Mouse (Mus musculus): ENCODE data around the gene Foxn3. TPM values are rescaled to one million over a fixed set of nuclear protein-coding genes. Genes with fewer than 3 reads are reported as not detected.

The Foxn3 gene
- polyA plus RNA-seq, 1 experiment from 2014 or later = 54.0 TPM

DNA sequence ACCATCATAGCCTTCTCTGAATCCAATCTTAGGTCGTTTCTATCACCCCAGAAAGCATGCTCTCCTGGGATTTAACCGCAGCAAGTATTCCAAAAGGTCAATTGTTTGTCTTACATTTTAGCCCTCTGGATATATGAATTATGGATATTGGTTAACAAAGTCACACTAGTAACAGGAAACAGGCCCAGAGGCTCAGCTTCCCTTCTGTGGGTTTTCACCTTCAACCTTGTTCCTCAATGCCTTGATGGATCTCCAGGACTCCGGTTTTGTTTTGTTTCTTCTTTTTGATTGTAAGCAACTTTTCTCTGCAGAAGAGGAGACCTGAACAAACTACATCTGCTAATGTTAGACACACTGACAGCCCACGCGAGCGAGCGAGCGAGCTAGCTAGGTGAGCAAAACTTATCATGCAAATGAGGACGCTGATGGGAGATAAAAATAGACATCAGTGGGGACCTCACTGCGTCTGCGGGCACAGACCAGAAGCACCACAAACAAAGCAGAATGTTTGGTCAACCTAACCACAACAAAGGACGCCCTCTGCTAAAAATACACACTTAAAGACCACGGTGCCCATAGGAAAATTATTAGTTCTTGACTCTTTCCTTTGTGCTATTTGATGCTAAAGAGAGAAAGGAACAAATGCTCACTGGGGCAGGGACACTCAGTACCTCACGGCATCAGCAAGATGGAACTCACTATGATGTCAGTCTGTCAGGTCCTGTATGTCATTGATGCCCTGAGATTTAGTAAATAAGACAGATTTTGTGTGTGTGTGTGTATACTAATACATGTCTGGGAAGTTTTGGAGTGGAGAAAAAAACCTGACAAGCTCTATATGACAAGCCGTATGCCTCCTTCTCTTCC, 18.9 kb downstream of the Foxn3 start:
- TF ChIP-seq CTCF (IDR thresholded peaks at IDR 0.05; ENCODE audit: low read depth) = no peak
- no peak overlapping the region for H3K4me2 ChIP-seq (ENCODE audit: low read length)
- no peaks in the 10 kb centered on the region for H3K27me3 ChIP-seq (ENCODE audit: insufficient read depth, low read length)
- no peak overlapping the region for H3K4me3 ChIP-seq (replicated peaks; ENCODE audit: low read depth, low read length)
- WGBS = 77% methylated on average over 15 of the region's 15 CpGs
- no peaks in the 10 kb centered on the region for H3K9me3 ChIP-seq (replicated peaks; ENCODE audit: low read length)
- DNase-seq (ENCODE audit: low spot score) (no peak), ATAC-seq (replicated peaks; ENCODE audit: low FRiP score, low read depth) (no peak)
- H3K27ac ChIP-seq = no peak overlapping the region
- no peaks in the 10 kb centered on the region for H3K4me1 ChIP-seq (replicated peaks; ENCODE audit: insufficient read depth, low read length)
- no peak overlapping the region for H3K9ac ChIP-seq (ENCODE audit: low read depth, low read length)
- H3K36me3 ChIP-seq (ENCODE audit: insufficient read depth, low read length) = no peaks in the 10 kb centered on the region

DNA sequence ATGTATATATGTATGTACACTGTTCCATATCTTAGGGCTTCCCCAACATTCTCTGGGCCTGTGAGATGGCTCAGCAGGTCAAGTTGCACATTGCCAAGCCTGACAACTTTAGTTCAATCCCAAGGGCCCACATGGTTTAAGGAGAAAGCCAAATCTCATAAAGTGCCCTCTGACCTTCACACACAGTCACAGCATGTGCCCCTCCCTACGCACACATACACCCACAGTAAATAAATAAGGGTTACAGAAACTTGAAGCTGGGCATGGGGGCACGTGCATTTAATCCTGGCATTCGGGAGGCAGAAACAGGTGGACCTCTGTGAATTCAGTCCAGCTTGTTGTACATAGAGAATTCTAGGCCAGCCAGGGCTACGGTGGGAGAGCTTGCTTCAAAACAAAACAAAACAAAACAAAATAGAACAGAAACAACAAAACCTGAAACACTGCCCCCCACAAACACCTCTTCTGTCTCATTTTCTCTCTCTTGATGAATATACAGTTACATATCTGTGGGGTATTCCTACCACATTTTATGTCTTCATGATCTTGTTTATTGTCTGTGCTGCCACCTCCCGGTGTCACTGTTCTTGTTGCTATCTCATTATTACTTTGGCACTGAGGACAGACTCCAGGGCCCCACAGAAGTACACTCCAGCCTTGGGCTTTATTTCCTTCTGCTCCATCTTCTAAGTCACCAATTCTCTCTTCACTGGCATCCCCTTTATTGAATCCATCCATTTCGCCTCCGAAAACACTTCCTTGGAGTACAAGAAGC, 19.8 kb downstream of the Foxn3 start:
- 88% methylated on average over 7 of the region's 7 CpGs for WGBS
- Histone ChIP-seq H3K4me1 (replicated peaks; ENCODE audit: insufficient read depth, low read length) (no peaks in the 10 kb centered on the region), H3K4me2 (ENCODE audit: low read length) (no peak overlapping the region), H3K36me3 (ENCODE audit: insufficient read depth, low read length) (no peaks in the 10 kb centered on the region), H3K9ac (ENCODE audit: low read depth, low read length) (no peak overlapping the region), H3K9me3 (replicated peaks; ENCODE audit: low read length) (no peaks in the 10 kb centered on the region), H3K27ac (no peak overlapping the region), H3K27me3 (ENCODE audit: insufficient read depth, low read length) (no peaks in the 10 kb centered on the region), H3K4me3 (replicated peaks; ENCODE audit: low read depth, low read length) (no peak overlapping the region)
- no peak for TF ChIP-seq CTCF (IDR thresholded peaks at IDR 0.05; ENCODE audit: low read depth)
- no peak for ATAC-seq (replicated peaks; ENCODE audit: low FRiP score, low read depth)
- no peak for DNase-seq (ENCODE audit: low spot score)

DNA sequence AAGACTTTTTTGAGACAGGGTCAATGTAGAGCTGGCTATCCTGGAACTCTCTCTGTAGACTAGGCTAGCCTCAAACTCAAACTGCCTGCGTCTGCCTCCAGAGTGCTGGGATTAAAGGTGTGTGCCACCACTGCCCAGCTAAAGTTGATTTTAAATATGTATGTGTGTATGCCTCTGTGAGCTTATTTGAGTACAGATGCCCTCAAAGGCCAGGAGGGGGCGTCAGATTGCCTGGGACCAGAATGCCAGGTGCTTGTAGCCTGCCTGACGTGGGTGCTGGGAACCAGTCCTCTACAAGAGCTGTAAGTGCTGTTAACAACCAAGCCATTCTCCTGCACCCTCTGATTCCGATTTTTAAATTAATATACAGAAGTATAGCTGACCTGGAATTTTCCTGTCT, 23.2 kb downstream of the Foxn3 start:
- Histone ChIP-seq H3K4me1 (replicated peaks; ENCODE audit: insufficient read depth, low read length) (no peaks in the 10 kb centered on the region), H3K27me3 (ENCODE audit: insufficient read depth, low read length) (no peaks in the 10 kb centered on the region), H3K27ac (no peak overlapping the region), H3K4me2 (ENCODE audit: low read length) (no peak overlapping the region), H3K4me3 (replicated peaks; ENCODE audit: low read depth, low read length) (no peak overlapping the region), H3K9me3 (replicated peaks; ENCODE audit: low read length) (no peaks in the 10 kb centered on the region), H3K36me3 (ENCODE audit: insufficient read depth, low read length) (no peaks in the 10 kb centered on the region), H3K9ac (ENCODE audit: low read depth, low read length) (no peak overlapping the region)
- no peak for TF ChIP-seq CTCF (IDR thresholded peaks at IDR 0.05; ENCODE audit: low read depth)
- WGBS = 92% methylated on average over 4 of the region's 4 CpGs
- DNase-seq (ENCODE audit: low spot score) (no peak), ATAC-seq (replicated peaks; ENCODE audit: low FRiP score, low read depth) (no peak)

DNA sequence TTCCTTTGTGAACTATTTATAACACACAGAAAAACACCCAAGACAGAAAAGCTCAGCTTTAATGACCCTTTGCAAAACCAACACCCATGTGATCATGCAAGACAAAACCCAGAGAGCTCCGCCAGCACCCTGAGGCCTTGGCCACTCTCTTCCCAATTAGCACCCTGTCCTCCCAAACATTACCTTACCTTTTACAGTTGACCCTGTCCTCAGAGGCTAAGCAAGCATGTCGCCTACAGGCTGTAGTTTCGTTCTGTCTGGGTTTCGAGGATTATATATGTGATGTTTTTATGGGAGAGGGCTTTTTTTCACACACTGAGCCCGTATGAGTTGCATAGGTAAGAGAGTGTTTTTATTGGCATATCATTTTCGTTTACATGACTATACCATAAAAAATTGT, 26.1 kb downstream of the Foxn3 start:
- Histone ChIP-seq H3K27me3 (ENCODE audit: insufficient read depth, low read length) (no peaks in the 10 kb centered on the region), H3K36me3 (ENCODE audit: insufficient read depth, low read length) (no peaks in the 10 kb centered on the region), H3K9me3 (replicated peaks; ENCODE audit: low read length) (no peaks in the 10 kb centered on the region), H3K27ac (no peak overlapping the region), H3K4me2 (ENCODE audit: low read length) (no peak overlapping the region), H3K9ac (ENCODE audit: low read depth, low read length) (no peak overlapping the region), H3K4me1 (replicated peaks; ENCODE audit: insufficient read depth, low read length) (no peaks in the 10 kb centered on the region), H3K4me3 (replicated peaks; ENCODE audit: low read depth, low read length) (no peak overlapping the region)
- ATAC-seq (replicated peaks; ENCODE audit: low FRiP score, low read depth) = no peak
- DNase-seq (ENCODE audit: low spot score) = no peak
- TF ChIP-seq CTCF (IDR thresholded peaks at IDR 0.05; ENCODE audit: low read depth) = no peak
- 41% methylated on average over 6 of the region's 6 CpGs for WGBS

GRCm38 (mm10) chr12:99536426-99536825, 27.0 kb downstream of the Foxn3 start:
- no peak overlapping the region for H3K4me3 ChIP-seq (replicated peaks; ENCODE audit: low read depth, low read length)
- no peaks in the 10 kb centered on the region for H3K36me3 ChIP-seq (ENCODE audit: insufficient read depth, low read length)
- H3K27me3 ChIP-seq (ENCODE audit: insufficient read depth, low read length) = no peaks in the 10 kb centered on the region
- 94% methylated on average over 5 of the region's 5 CpGs for WGBS
- no peaks in the 10 kb centered on the region for H3K4me1 ChIP-seq (replicated peaks; ENCODE audit: insufficient read depth, low read length)
- ATAC-seq (replicated peaks; ENCODE audit: low FRiP score, low read depth) (no peak), DNase-seq (ENCODE audit: low spot score) (no peak)
- TF ChIP-seq CTCF (IDR thresholded peaks at IDR 0.05; ENCODE audit: low read depth) = no peak
- no peak overlapping the region for H3K4me2 ChIP-seq (ENCODE audit: low read length)
- H3K9me3 ChIP-seq (replicated peaks; ENCODE audit: low read length) = no peaks in the 10 kb centered on the region
- no peak overlapping the region for H3K9ac ChIP-seq (ENCODE audit: low read depth, low read length)
- H3K27ac ChIP-seq = no peak overlapping the region

- Histone ChIP-seq H3K4me1 (replicated peaks; ENCODE audit: insufficient read depth, low read length) (peaks cover 7% of the 10 kb centered on the region; the same call in 1 of the 2 replicates), H3K4me3 (replicated peaks; ENCODE audit: low read depth, low read length) (no peak overlapping the region), H3K27ac (no peak overlapping the region), H3K9me3 (replicated peaks; ENCODE audit: low read length) (no peaks in the 10 kb centered on the region), H3K9ac (ENCODE audit: low read depth, low read length) (no peak overlapping the region), H3K4me2 (ENCODE audit: low read length) (no peak overlapping the region), H3K36me3 (ENCODE audit: insufficient read depth, low read length) (no peaks in the 10 kb centered on the region), H3K27me3 (ENCODE audit: insufficient read depth, low read length) (no peaks in the 10 kb centered on the region)
- TF ChIP-seq CTCF (IDR thresholded peaks at IDR 0.05; ENCODE audit: low read depth) = no peak
- DNase-seq (ENCODE audit: low spot score) (no peak), ATAC-seq (replicated peaks; ENCODE audit: low FRiP score, low read depth) (no peak)
- WGBS = 93% methylated on average over 7 of the region's 7 CpGs
Measured at GRCm38 (mm10) chr12:99532342-99532741, 31.0 kb downstream of the Foxn3 start.
